Comparison of ENCODE assay signal across 8 mouse cellular contexts in the genomic region with DNA sequence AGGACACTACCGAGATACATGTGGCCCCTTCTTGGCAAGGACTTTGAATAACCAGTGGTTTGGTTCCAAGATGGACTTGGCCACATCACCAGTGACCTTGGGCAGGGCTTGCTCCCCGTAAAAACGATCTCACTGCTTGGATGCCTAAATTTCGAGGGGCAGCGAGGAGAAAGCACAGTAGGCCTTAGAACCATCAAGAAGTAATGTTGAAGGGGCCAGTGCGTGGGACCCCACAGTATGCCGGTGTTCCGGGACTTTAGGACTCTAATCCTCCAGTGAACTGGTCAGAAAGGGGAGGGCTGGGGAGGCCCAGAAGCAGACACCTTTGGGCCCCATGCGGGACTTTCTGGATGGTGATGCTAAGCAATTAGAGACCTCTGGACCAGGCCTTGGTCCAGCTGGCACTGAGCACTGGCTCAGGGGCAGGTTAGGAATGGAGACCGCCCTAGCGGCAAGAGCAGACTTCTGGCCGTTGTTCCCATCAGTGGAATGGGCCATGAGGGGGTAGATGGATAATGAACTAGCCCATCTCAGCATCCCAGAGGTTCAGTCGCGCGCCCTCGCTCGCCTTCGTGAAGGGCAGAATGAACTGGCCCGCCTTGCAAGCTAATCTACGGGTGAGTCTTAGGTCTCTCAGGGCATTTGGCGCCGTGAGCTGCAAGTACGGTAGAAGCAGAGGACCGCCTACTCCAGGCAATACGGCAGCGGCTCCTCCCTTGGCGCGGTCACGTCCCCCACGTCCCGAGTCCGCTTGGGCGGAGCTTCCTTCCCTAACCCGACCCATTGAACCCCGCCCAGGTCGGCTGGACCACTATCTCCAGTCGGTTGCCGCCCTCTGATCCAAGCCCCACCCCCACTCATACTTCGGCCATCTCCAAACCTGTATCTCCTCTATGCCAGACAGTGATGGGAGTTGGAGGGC. TPM values are rescaled to one million over a fixed set of nuclear protein-coding genes. Genes with fewer than 3 reads are reported as not detected.
A peak's percentile ranks its signal among the peaks of the same experiment; 100 is the strongest.
DNase-seq lines count a peak whose midpoint lies in the region; ATAC-seq lines count a peak whose summit lies in the region.

No protein-coding gene starts in this region.

- H3K4me3 ChIP-seq in hindbrain, embryonic 15.5 days: peak overlapping the region; percentile 42

- DNase-seq in T-cell, adult 2 months (ENCODE audit: low spot score): peak; percentile 61
- peak; percentile 89 to 94 for DNase-seq in cerebellum, postnatal 25 days
- peak; percentile 67 to 77 for DNase-seq in frontal cortex, postnatal 36 days (ENCODE audit: low spot score in 2 of 2)
- DNase-seq in left cerebral cortex, adult 11 months (ENCODE audit: low spot score): peak; percentile 73
- DNase-seq in lung, postnatal 36 days: peak; percentile 95
- DNase-seq in retina, embryonic 14.5 days (ENCODE audit: low spot score): peak; percentile 97
- DNase-seq in thymus, postnatal 36 days: peak; percentile 55 to 70

- no peaks in the 10 kb centered on the region for H3K9me3 ChIP-seq in hindbrain, embryonic 15.5 days

- peaks cover 33% of the 10 kb centered on the region for H3K27me3 ChIP-seq in hindbrain, embryonic 15.5 days

- H3K4me1 ChIP-seq in hindbrain, embryonic 15.5 days (replicated peaks): peaks cover 33% of the 10 kb centered on the region

- H3K36me3 ChIP-seq in hindbrain, embryonic 15.5 days: no peaks in the 10 kb centered on the region

- peak; percentile 85 for ATAC-seq in hindbrain, embryonic 15.5 days (ENCODE audit: low FRiP score, low read depth)

- H3K9ac ChIP-seq in hindbrain, embryonic 15.5 days: peak overlapping the region; percentile 25

- WGBS in hindbrain, embryonic 15.5 days: 1% methylated on average over 39 of the region's 39 CpGs

- no peak overlapping the region for H3K27ac ChIP-seq in hindbrain, embryonic 15.5 days (replicated peaks)

- H3K4me2 ChIP-seq in hindbrain, embryonic 15.5 days: peak overlapping the region; percentile 66

RNA-seq across cellular contexts. Expression of a gene that starts 2.3 kb away (rescaled TPM):
- 10.4 and 10.9 TPM in 2 replicates for polyA plus RNA-seq in hindbrain, embryonic 15.5 days (2015; fragmentation: Nextera tagmentation; extraction: Ambion mirVana)

RNA-seq across cellular contexts. Expression of a gene that starts 17.9 kb away (rescaled TPM):
- 5.7 and 6.1 TPM in 2 replicates for polyA plus RNA-seq in hindbrain, embryonic 15.5 days (2015; fragmentation: Nextera tagmentation; extraction: Ambion mirVana)

RNA-seq across cellular contexts. Expression of a gene that starts 40.6 kb away (rescaled TPM):
- polyA plus RNA-seq in hindbrain, embryonic 15.5 days (2015; fragmentation: Nextera tagmentation; extraction: Ambion mirVana): 147 and 149 TPM in 2 replicates
